Mouse (Mus musculus) T-helper 1 cell (primary cell): ENCODE results near the gene Vmn2r93.

Experiments used
- in situ Hi-C: fragments of 300-600 bp; cut with MboI, MseI; formaldehyde crosslinking; loops from one replicate; pipeline ENCODE4 v1.15.1; 2025; ENCODE audit warnings: high pct_unique_total_duplicates

Vmn2r93 gene

DNA sequence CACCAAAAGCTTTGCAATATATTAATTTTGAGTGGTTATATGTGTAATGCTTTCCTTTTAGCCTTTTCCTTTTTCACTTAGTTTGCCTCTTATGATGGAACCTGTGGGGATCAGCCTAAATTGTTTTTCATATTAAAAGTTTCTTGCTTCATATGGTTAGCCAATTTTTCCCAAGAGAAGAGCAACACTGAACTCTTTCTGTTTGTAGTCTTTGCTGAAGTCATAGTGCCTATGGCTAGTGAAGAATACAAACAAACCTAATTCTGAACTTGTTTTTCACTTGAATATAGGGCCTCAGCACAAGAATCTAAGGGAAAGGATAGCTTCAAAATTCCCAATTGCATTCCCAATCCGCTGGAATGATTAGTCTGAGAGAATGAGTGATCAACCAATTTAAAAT is at the start of gene Vmn2r93:
Gene Vmn2r93, plus strand, starts transcription at position 301 of the 400 bp plus-strand sequence.
- in situ Hi-C loops = no loop called here

DNA sequence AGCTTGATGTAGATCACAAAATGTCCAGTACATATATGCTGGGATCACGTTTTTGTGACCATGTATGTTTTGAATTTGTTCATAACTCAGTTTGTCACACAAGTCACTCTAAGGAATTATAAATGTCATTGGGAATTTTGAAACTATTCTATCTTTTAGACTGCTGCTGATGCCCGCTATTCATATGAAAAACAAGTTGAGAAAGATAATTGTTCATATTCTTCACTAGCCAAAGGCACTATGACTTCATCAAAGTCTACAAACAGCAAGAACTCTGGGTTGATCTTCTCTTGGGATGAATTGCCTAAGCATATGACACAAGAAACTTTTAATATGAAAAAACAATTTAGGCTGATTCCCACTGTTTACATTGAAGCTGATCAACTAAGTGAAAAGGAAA is 20.2 kb upstream of the Vmn2r93 start, which contains the start of gene Vmn2r94:
Gene Vmn2r94, minus strand, starts transcription at position 101 of the 400 bp plus-strand sequence.
- in situ Hi-C loops = no loop called here

DNA sequence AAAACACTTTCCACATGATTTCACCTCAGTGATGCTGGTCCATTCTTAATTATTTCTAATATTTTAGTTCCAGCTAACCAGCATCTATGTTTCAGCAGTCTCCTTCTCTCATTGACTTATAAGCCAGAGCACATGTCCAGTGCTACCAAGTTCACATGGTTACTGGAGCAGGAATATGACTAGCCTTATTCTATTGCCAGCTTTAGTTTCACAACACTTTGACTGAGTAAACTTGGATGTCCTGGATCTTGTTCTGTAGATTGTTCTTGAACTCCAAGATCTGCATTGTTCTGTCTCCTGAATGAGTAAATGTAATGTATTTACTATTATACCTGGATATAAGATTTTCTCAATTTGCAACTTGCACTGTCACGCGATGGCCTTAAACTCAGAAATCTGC is 25.1 kb downstream of the Vmn2r93 start:
- in situ Hi-C loops = no loop called here

DNA sequence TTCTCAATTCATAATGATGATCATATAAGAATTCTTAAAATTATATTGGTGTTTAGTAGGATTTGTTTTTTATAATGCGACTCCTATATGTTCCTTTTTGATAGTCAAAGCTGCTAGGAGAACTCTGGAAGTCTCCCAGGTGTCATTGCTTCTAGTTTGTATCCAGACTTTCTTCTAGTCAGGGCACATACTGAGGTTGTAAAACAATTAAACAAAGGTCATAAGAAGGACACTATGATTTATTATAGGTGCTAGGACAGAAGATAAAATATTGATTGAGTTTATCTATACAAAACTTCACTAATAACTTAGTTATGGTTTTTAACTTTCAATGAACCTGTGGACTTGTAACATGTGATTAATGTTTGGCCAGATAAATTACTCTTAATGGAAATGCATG is 62.1 kb downstream of the Vmn2r93 start:
- in situ Hi-C loops = no loop called here

DNA sequence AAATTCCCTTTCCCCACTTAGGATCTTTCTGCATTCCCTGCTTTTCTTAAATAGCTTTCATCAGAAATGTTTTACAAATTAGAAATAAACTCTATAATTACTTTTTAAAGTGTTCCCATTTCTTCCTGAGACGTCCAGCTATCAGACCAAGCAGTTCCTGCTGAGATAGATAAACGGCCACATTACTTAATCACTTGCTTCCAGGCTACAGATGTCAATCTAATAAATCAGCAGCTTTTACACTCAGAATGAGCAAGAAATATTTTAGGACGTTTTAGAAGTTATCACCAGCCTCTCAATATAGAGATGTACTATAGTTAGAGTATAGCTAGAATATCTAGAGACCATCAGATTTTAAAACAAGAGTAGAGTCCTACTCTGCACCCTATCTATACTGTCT is 62.7 kb downstream of the Vmn2r93 start:
- in situ Hi-C loops = no loop called here
